Mouse (Mus musculus) C2C12 (cell line): ENCODE data around the gene Gramd1b. TPM values are rescaled to one million over a fixed set of nuclear protein-coding genes. Genes with fewer than 3 reads are reported as not detected.

ENCODE experiments used
- H3K27me3 ChIP-seq: one replicate; pipeline ENCODE4 v1.6.1; 2011; ENCODE audit not compliant: control insufficient read depth, insufficient read depth, insufficient read length
- H3K36me3 ChIP-seq: one replicate; pipeline ENCODE4 v1.6.1; 2011; ENCODE audit not compliant: control insufficient read depth, insufficient read depth
- H3K4me3 ChIP-seq: one replicate; pipeline ENCODE4 v1.5.1; 2011; ENCODE audit warnings: mild to moderate bottlenecking, control low read depth; ENCODE audit not compliant: poor library complexity, insufficient read depth, severe bottlenecking
- H3K79me2 ChIP-seq: one replicate; pipeline ENCODE4 v1.6.1; 2011; ENCODE audit not compliant: control insufficient read depth, insufficient read depth
- H3K79me3 ChIP-seq: one replicate; pipeline ENCODE4 v1.6.1; 2011; ENCODE audit warnings: low read depth, control low read depth
- H3ac ChIP-seq: one replicate; pipeline ENCODE3; 2011; ENCODE audit warnings: low read depth; ENCODE audit not compliant: control insufficient read depth, insufficient read length
- CEBPB ChIP-seq: IDR thresholded peaks from one replicate; pipeline ENCODE4 v1.6.1; 2011; ENCODE audit warnings: low read depth, mild to moderate bottlenecking, control low read depth, moderate library complexity
- CTCF ChIP-seq: IDR thresholded peaks from one replicate; pipeline ENCODE4 v1.5.1; 2011; ENCODE audit not compliant: control insufficient read depth, insufficient read depth, insufficient read length
- FOSL1 ChIP-seq: IDR thresholded peaks from one replicate; pipeline ENCODE4 v1.8.0; 2011; ENCODE audit warnings: mild to moderate bottlenecking, low read length; ENCODE audit not compliant: poor library complexity, insufficient read depth, severe bottlenecking
- MAX ChIP-seq: IDR thresholded peaks from one replicate; pipeline ENCODE4 v1.6.1; 2011; ENCODE audit warnings: mild to moderate bottlenecking, control low read depth
- MYOD1 ChIP-seq: IDR thresholded peaks from one replicate; pipeline ENCODE4 v1.6.1; 2011; ENCODE audit warnings: low read depth; ENCODE audit not compliant: control insufficient read depth, insufficient read length
- MYOG ChIP-seq: IDR thresholded peaks from one replicate; pipeline ENCODE4 v1.6.1; 2011; ENCODE audit not compliant: control insufficient read depth, insufficient read length; ENCODE audit errors: extremely low read depth
- USF1 ChIP-seq: IDR thresholded peaks from one replicate; pipeline ENCODE4 v1.6.1; 2011; ENCODE audit warnings: low read depth, mild to moderate bottlenecking, control low read depth, moderate library complexity
- polyA plus RNA-seq: library from polyadenylated mRNA; unstranded; fragments of >200 nt; fragmentation: generic; extraction: Trizol; gene quantifications from one replicate; pipeline ENCODE4 v1.2.1, GENCODE M21; 2012; ENCODE audit warnings: missing spikeins

The Gramd1b gene
- polyA plus RNA-seq, 1 experiment: 3.7 TPM

GRCm38 (mm10) chr9:40297969-40298368 is 233.2 kb downstream of the Gramd1b start:
- no peaks in the 10 kb centered on the region for H3K79me2 ChIP-seq
- TF ChIP-seq CEBPB (no peak), FOSL1 (no peak), MYOG (no peak), MYOD1 (no peak), CTCF (no peak), USF1 (no peak), MAX (no peak)
- no peak overlapping the region for H3K4me3 ChIP-seq
- H3K27me3 ChIP-seq: no peaks in the 10 kb centered on the region
- H3K79me3 ChIP-seq: no peaks in the 10 kb centered on the region
- no peaks in the 10 kb centered on the region for H3K36me3 ChIP-seq
- no peak overlapping the region for H3ac ChIP-seq

GRCm38 (mm10) chr9:40296251-40296650 is 234.9 kb downstream of the Gramd1b start:
- Histone ChIP-seq H3K79me3 (no peaks in the 10 kb centered on the region), H3K79me2 (no peaks in the 10 kb centered on the region), H3K36me3 (no peaks in the 10 kb centered on the region), H3ac (no peak overlapping the region), H3K27me3 (no peaks in the 10 kb centered on the region), H3K4me3 (no peak overlapping the region)
- TF ChIP-seq CTCF (no peak), MYOG (no peak), USF1 (no peak), MYOD1 (no peak), MAX (no peak), FOSL1 (no peak), CEBPB (no peak)

DNA sequence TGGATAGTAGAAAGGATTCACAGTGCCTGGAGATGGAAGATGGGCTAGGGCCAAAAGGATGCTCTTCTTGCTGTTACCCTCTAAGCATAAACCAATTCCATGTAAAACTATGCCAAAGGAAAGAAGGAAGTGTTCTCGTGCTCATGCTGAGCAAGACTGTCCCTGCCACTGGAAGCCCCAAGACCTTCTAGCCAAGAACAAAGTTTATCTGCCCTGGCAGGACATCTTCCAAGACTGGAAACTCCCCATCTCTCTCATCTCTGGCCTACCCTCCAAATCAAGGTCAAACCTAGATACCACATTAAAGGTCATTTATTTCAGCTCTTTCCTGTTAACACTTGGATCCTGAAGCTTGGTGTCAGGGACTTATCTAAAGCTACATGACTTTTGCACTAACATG is 236.3 kb downstream of the Gramd1b start:
- Histone ChIP-seq H3K36me3 (no peaks in the 10 kb centered on the region), H3K4me3 (no peak overlapping the region), H3K79me2 (no peaks in the 10 kb centered on the region), H3ac (no peak overlapping the region), H3K27me3 (no peaks in the 10 kb centered on the region), H3K79me3 (no peaks in the 10 kb centered on the region)
- TF ChIP-seq CEBPB: no peak
- no peak for TF ChIP-seq FOSL1
- TF ChIP-seq MYOD1: no peak
- no peak for TF ChIP-seq CTCF
- no peak for TF ChIP-seq MYOG
- no peak for TF ChIP-seq MAX
- no peak for TF ChIP-seq USF1

DNA sequence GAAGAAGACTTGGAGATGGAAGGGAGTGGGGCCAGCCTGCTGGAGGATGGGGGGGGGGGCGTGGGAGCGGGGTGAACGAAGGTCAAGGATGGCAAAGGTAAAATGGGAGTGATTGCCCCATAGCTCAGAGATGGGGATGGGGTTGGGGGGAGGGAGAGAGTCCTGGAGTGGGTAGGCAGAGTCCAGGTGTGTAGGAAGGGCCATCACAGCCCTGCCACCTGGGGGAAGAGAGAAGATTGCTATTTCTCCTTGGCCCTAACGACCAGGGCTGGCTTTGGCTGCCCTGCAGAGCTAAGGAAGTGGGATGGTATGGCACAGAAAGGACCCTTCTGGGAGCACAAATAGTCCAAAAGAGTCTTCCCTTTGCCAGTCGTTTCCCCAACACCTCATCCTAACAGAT is 237.0 kb downstream of the Gramd1b start:
- H3K36me3 ChIP-seq: no peaks in the 10 kb centered on the region
- no peaks in the 10 kb centered on the region for H3K79me2 ChIP-seq
- TF ChIP-seq CTCF (no peak), FOSL1 (no peak)
- H3ac ChIP-seq: no peak overlapping the region
- H3K4me3 ChIP-seq: no peak overlapping the region
- H3K79me3 ChIP-seq: no peaks in the 10 kb centered on the region
- no peaks in the 10 kb centered on the region for H3K27me3 ChIP-seq

GRCm38 (mm10) chr9:40293740-40294139 is 237.4 kb downstream of the Gramd1b start:
- no peaks in the 10 kb centered on the region for H3K27me3 ChIP-seq
- TF ChIP-seq CTCF: no peak
- no peak for TF ChIP-seq FOSL1
- no peak for TF ChIP-seq MYOG
- no peak for TF ChIP-seq CEBPB
- TF ChIP-seq USF1: no peak
- TF ChIP-seq MAX: no peak
- TF ChIP-seq MYOD1: no peak
- no peak overlapping the region for H3K4me3 ChIP-seq
- H3ac ChIP-seq: no peak overlapping the region
- H3K79me3 ChIP-seq: no peaks in the 10 kb centered on the region
- H3K79me2 ChIP-seq: no peaks in the 10 kb centered on the region
- H3K36me3 ChIP-seq: no peaks in the 10 kb centered on the region

- TF ChIP-seq USF1 (no peak), CTCF (no peak), FOSL1 (no peak), CEBPB (no peak), MYOD1 (no peak), MAX (no peak), MYOG (no peak)
- no peaks in the 10 kb centered on the region for H3K79me2 ChIP-seq
- no peaks in the 10 kb centered on the region for H3K36me3 ChIP-seq
- H3K4me3 ChIP-seq: no peak overlapping the region
- H3K27me3 ChIP-seq: no peaks in the 10 kb centered on the region
- H3K79me3 ChIP-seq: no peaks in the 10 kb centered on the region
- H3ac ChIP-seq: no peak overlapping the region
Observed at GRCm38 (mm10) chr9:40293286-40293685, 237.9 kb downstream of the Gramd1b start.
